Mouse (Mus musculus) layer of hippocampus, postnatal 10 days (tissue): ENCODE data around the gene Ttbk2. TPM values are rescaled to one million over a fixed set of nuclear protein-coding genes. Genes with fewer than 3 reads are reported as not detected.

Experiments
- total RNA-seq, 2 experiments: library from RNA; stranded (reverse); gene quantifications; 2 replicates each; pipeline ENCODE4 v1.2.3; 2021

The Ttbk2 gene
- total RNA-seq, 2 experiments from 2014 or later, result 61.0 to 69.1 TPM

Other genes with a start within 250 kb of the Ttbk2 start
- gene Haus2, start 241.2 kb downstream of the Ttbk2 start, total RNA-seq, result 10 to 100 TPM; 17.5 to 18.4 TPM
- gene Lrrc57, start 241.1 kb downstream of the Ttbk2 start, total RNA-seq, result 10 to 100 TPM; 25.3 to 25.8 TPM
- gene Stard9, start 221.5 kb downstream of the Ttbk2 start, total RNA-seq, result 10 to 100 TPM; 11.0 to 12.5 TPM
- 10 to 100 TPM; 26.6 to 30.8 TPM for gene Cdan1, start 476 bp downstream of the Ttbk2 start, total RNA-seq
- 10 to 100 TPM; 46.3 to 50.1 TPM for gene Ubr1, start 120.1 kb upstream of the Ttbk2 start, total RNA-seq
- gene Tmem62, start 126.4 kb upstream of the Ttbk2 start, total RNA-seq, result 10 to 100 TPM; 18.2 to 20.9 TPM
- gene Ccndbp1, start 157.8 kb upstream of the Ttbk2 start, total RNA-seq, result 10 to 100 TPM; 52.7 to 56.3 TPM
- gene Epb42, start 186.5 kb upstream of the Ttbk2 start, total RNA-seq, result not detected
- gene Tgm5, start 235.2 kb upstream of the Ttbk2 start, total RNA-seq, result not detected